Mouse (Mus musculus) heart, postnatal 0 days (tissue): ENCODE results near the gene Thrb. TPM values are rescaled to one million over a fixed set of nuclear protein-coding genes. Genes with fewer than 3 reads are reported as not detected.

ENCODE experiments used
- ATAC-seq: fragments of 200-750 bp; cut with Nextera tagmentation; 2 replicates; pipeline ENCODE4 v1.8.0; 2017; ENCODE audit warnings: low read depth, moderate number of reproducible peaks, moderate library complexity; ENCODE audit not compliant: insufficient read depth
- DNase-seq: peaks from one replicate; pipeline ENCODE4 v3.0.0-alpha.2; 2016; ENCODE audit warnings: low spot score
- H3K27ac ChIP-seq: fragments of 300-500 bp; sonication (generic); 2 replicates; pipeline ENCODE4 v1.5.1; 2014; ENCODE audit warnings: low read depth, mild to moderate bottlenecking
- H3K27me3 ChIP-seq: fragments of 300-500 bp; sonication (generic); 2 replicates; pipeline ENCODE4 v1.6.1; 2014; ENCODE audit warnings: low read length, mixed read lengths; ENCODE audit not compliant: control insufficient read depth, insufficient read depth
- H3K36me3 ChIP-seq: fragments of 300-500 bp; sonication (generic); replicated peaks from 2 replicates; pipeline ENCODE4 v1.6.1; 2014; ENCODE audit warnings: low read length, mixed read lengths; ENCODE audit not compliant: control insufficient read depth, insufficient read depth
- H3K4me1 ChIP-seq: fragments of 300-500 bp; sonication (generic); 2 replicates; pipeline ENCODE4 v1.6.1; 2014; ENCODE audit warnings: antibody characterized with exemption; ENCODE audit not compliant: control insufficient read depth, insufficient read depth
- H3K4me2 ChIP-seq: fragments of 300-500 bp; sonication (generic); 2 replicates; pipeline ENCODE4 v1.6.1; 2014; ENCODE audit warnings: low read depth, mild to moderate bottlenecking, low read length, moderate library complexity
- H3K4me3 ChIP-seq: fragments of 300-500 bp; sonication (generic); 2 replicates; pipeline ENCODE4 v1.5.1; 2014; ENCODE audit warnings: low read depth, low read length
- H3K9ac ChIP-seq: fragments of 300-500 bp; sonication (generic); replicated peaks from 2 replicates; pipeline ENCODE4 v1.6.1; 2014; ENCODE audit warnings: low read depth, low read length, mixed read lengths
- H3K9me3 ChIP-seq: fragments of 300-500 bp; sonication (generic); replicated peaks from 2 replicates; pipeline ENCODE4 v1.6.1; 2016; ENCODE audit warnings: low read length; ENCODE audit not compliant: control insufficient read depth
- CTCF ChIP-seq: IDR thresholded peaks from 2 replicates; pipeline ENCODE4 v1.5.1; 2016; ENCODE audit warnings: antibody characterized with exemption, control low read depth, low read depth
- EP300 ChIP-seq: IDR thresholded peaks from 2 replicates; pipeline ENCODE4 v1.6.1; 2016; ENCODE audit warnings: antibody characterized with exemption, low read depth
- WGBS: fragments of 180-500 bp; shearing (Covaris S2); extraction: QIAGEN DNeasy Blood & Tissue Kit; methylation state at CpG from one replicate; pipeline ENCODE4 v1.1.7; 2014; 5-methylcytosine and 5-hydroxymethylcytosine counted together
- polyA plus RNA-seq: library from polyadenylated mRNA; unstranded; fragments of >200 nt; fragmentation: Nextera tagmentation; extraction: Ambion mirVana; gene quantifications from 2 replicates; pipeline ENCODE4 v1.2.1, GENCODE M21; 2015
- total RNA-seq: library from RNA; depleted of rRNA; stranded (reverse); fragments of >200 nt; gene quantifications from 2 replicates; pipeline ENCODE4 v1.2.3, GENCODE M21; 2014; ENCODE audit warnings: low replicate concordance

Gene Thrb
- total and polyA plus RNA-seq, 2 experiments from 2014 or later: 0.90 to 1.0 TPM

- Histone ChIP-seq H3K4me1 (peaks cover 9% of the 10 kb centered on the region; the same call in 1 of the 2 replicates), H3K27ac (no peak overlapping the region), H3K9me3 (no peaks in the 10 kb centered on the region), H3K27me3 (no peaks in the 10 kb centered on the region), H3K36me3 (no peaks in the 10 kb centered on the region), H3K4me2 (no peak overlapping the region), H3K9ac (no peak overlapping the region), H3K4me3 (no peak overlapping the region)
- ATAC-seq (no peak), DNase-seq (no peak)
- no peak for TF ChIP-seq CTCF
- TF ChIP-seq EP300: no peak
- WGBS: 67% methylated on average over 3 of the region's 3 CpGs
These were observed 23.1 kb upstream of the Thrb start for GRCm38 (mm10) chr14:17636971-17637370.

- ATAC-seq (no peak), DNase-seq (no peak)
- 60% methylated on average over 3 of the region's 3 CpGs for WGBS
- Histone ChIP-seq H3K4me1 (no peaks in the 10 kb centered on the region), H3K9me3 (no peaks in the 10 kb centered on the region), H3K27me3 (no peaks in the 10 kb centered on the region), H3K27ac (no peak overlapping the region), H3K4me2 (no peak overlapping the region), H3K36me3 (no peaks in the 10 kb centered on the region), H3K9ac (no peak overlapping the region), H3K4me3 (no peak overlapping the region)
- TF ChIP-seq CTCF: no peak
- TF ChIP-seq EP300: no peak
These were observed 18.3 kb upstream of the Thrb start for GRCm38 (mm10) chr14:17641770-17642169.

GRCm38 (mm10) chr14:17655084-17655483 lies 5.0 kb upstream of the Thrb start:
- DNase-seq (no peak), ATAC-seq (no peak)
- Histone ChIP-seq H3K27me3 (0 out of 2 replicates have a peak, but pooled peaks cover 3% of the 10 kb centered on the region), H3K9me3 (no peaks in the 10 kb centered on the region), H3K4me2 (no peak overlapping the region), H3K36me3 (no peaks in the 10 kb centered on the region), H3K4me1 (0 out of 2 replicates have a peak, but pooled peaks cover 4% of the 10 kb centered on the region), H3K27ac (no peak overlapping the region), H3K9ac (no peak overlapping the region), H3K4me3 (no peak overlapping the region)
- TF ChIP-seq CTCF: no peak
- no peak for TF ChIP-seq EP300
- WGBS: 79% methylated on average over 5 of the region's 5 CpGs

- peaks cover 23% of the 10 kb centered on the region for H3K27me3 ChIP-seq
- H3K9me3 ChIP-seq: no peaks in the 10 kb centered on the region
- TF ChIP-seq EP300 (no peak), CTCF (peak; percentile 62)
- peak overlapping the region; percentile 68 for H3K4me3 ChIP-seq
- H3K4me1 ChIP-seq: 0 out of 2 replicates have a peak, but pooled peaks cover 5% of the 10 kb centered on the region
- peak overlapping the region; percentile 54 for H3K9ac ChIP-seq
- under 1% methylated on average over 10 of the region's 10 CpGs for WGBS
- H3K36me3 ChIP-seq: no peaks in the 10 kb centered on the region
- DNase-seq: peak; percentile 88
- peak; percentile 63 for ATAC-seq
- no peak overlapping the region for H3K27ac ChIP-seq
- peak overlapping the region; percentile 86 for H3K4me2 ChIP-seq
These were observed 1.0 kb upstream of the Thrb start for GRCm38 (mm10) chr14:17659031-17659430.

GRCm38 (mm10) chr14:17660329-17661099 lies 453 bp downstream of the Thrb start:
- ATAC-seq (peak; percentile 91), DNase-seq (peak; percentile 51)
- H3K9ac ChIP-seq: peak overlapping the region; percentile 44
- no peaks in the 10 kb centered on the region for H3K9me3 ChIP-seq
- no peaks in the 10 kb centered on the region for H3K36me3 ChIP-seq
- TF ChIP-seq EP300 (no peak), CTCF (no peak; the same call in 1 of the 2 replicates)
- H3K4me2 ChIP-seq: peak overlapping the region; percentile 86
- H3K27me3 ChIP-seq: peaks cover 23% of the 10 kb centered on the region
- peak overlapping the region; percentile 68 for H3K4me3 ChIP-seq
- 0 out of 2 replicates have a peak overlapping the region, but pooled peaks have one; percentile 8 for H3K27ac ChIP-seq
- 0 out of 2 replicates have a peak, but pooled peaks cover 5% of the 10 kb centered on the region for H3K4me1 ChIP-seq
- WGBS: under 1% methylated on average over 80 of the region's 82 CpGs
